Mouse (Mus musculus) hindbrain, embryonic 10.5 days (tissue): ENCODE data around the gene Gm6309. TPM values are rescaled to one million over a fixed set of nuclear protein-coding genes. Genes with fewer than 3 reads are reported as not detected.
"Not testable (repeated sequence)": the region's sequence is repeated elsewhere in the genome, so short reads cannot be mapped to it uniquely, and the experiment has no call there.

Experiments used
- DNase-seq: peaks from one replicate; pipeline ENCODE4 v3.0.0-alpha.2; 2017; ENCODE audit warnings: low spot score
- H3K27ac ChIP-seq: fragments of 300-500 bp; sonication (generic); 2 replicates; pipeline ENCODE4 v1.5.1; 2016; ENCODE audit warnings: mild to moderate bottlenecking, moderate library complexity
- H3K27me3 ChIP-seq: fragments of 300-500 bp; sonication (generic); 2 replicates; pipeline ENCODE4 v1.6.1; 2016; ENCODE audit warnings: mild to moderate bottlenecking; ENCODE audit not compliant: poor library complexity, insufficient read depth, severe bottlenecking
- H3K36me3 ChIP-seq: fragments of 300-500 bp; sonication (generic); 2 replicates; pipeline ENCODE4 v1.6.1; 2016; ENCODE audit warnings: mild to moderate bottlenecking, moderate library complexity
- H3K4me1 ChIP-seq: fragments of 300-500 bp; sonication (generic); replicated peaks from 2 replicates; pipeline ENCODE4 v1.6.1; 2016; ENCODE audit warnings: mild to moderate bottlenecking
- H3K4me3 ChIP-seq: fragments of 300-500 bp; sonication (generic); 2 replicates; pipeline ENCODE4 v1.5.1; 2016; ENCODE audit warnings: mild to moderate bottlenecking, moderate library complexity
- H3K9me3 ChIP-seq: fragments of 300-500 bp; sonication (generic); 2 replicates; pipeline ENCODE4 v1.6.1; 2016; ENCODE audit warnings: mild to moderate bottlenecking, moderate library complexity
- WGBS: fragments of 180-500 bp; shearing (Covaris S2); methylation state at CpG from one replicate; pipeline ENCODE4 v1.1.7; 2016; 5-methylcytosine and 5-hydroxymethylcytosine counted together
- polyA plus RNA-seq: library from polyadenylated mRNA; unstranded; fragments of >200 nt; fragmentation: Nextera tagmentation; extraction: Ambion mirVana; gene quantifications from 2 replicates; pipeline ENCODE4 v1.2.1, GENCODE M21; 2016

The Gm6309 gene
- polyA plus RNA-seq: not detected in 2 replicates

GRCm38 (mm10) chr5:146170621-146171020 lies at the start of gene Gm6309:
Gene Gm6309, minus strand, starts transcription at chr5:146170721.
- DNase-seq, H3K36me3 ChIP-seq: not testable (repeated sequence)

GRCm38 (mm10) chr5:146205537-146205936 lies 35.0 kb upstream of the Gm6309 start:
- no peak overlapping the region for H3K4me3 ChIP-seq
- peaks cover 22% of the 10 kb centered on the region; the same call in 1 of the 2 replicates for H3K9me3 ChIP-seq
- no peaks in the 10 kb centered on the region for H3K27me3 ChIP-seq
- peaks cover 98% of the 10 kb centered on the region for H3K36me3 ChIP-seq
- DNase-seq: no peak
- no peaks in the 10 kb centered on the region for H3K4me1 ChIP-seq
- 97% methylated on average over 5 of the region's 5 CpGs for WGBS
- no peak overlapping the region for H3K27ac ChIP-seq

More at GRCm38 (mm10) chr5:146170621-146171020, at the start of gene Gm6309:
- not testable (repeated sequence) for H3K27me3 ChIP-seq, H3K27ac ChIP-seq, H3K4me1 ChIP-seq, H3K4me3 ChIP-seq
- H3K9me3 ChIP-seq: peaks cover 32% of the 10 kb centered on the region
- 79% methylated on average over 2 of the region's 2 CpGs for WGBS

- DNase-seq: no peak
- no peaks in the 10 kb centered on the region for H3K27me3 ChIP-seq
- no peak overlapping the region for H3K27ac ChIP-seq
- no peaks in the 10 kb centered on the region for H3K4me1 ChIP-seq
- peaks cover 23% of the 10 kb centered on the region; the same call in 1 of the 2 replicates for H3K9me3 ChIP-seq
- peaks cover 83% of the 10 kb centered on the region for H3K36me3 ChIP-seq
- H3K4me3 ChIP-seq: no peak overlapping the region
- 81% methylated on average over 2 of the region's 2 CpGs for WGBS
Observed at GRCm38 (mm10) chr5:146203921-146204320, 33.4 kb upstream of the Gm6309 start.

GRCm38 (mm10) chr5:146200580-146200979 lies 30.1 kb upstream of the Gm6309 start:
- Histone ChIP-seq H3K4me3 (no peak overlapping the region), H3K27ac (no peak overlapping the region), H3K9me3 (peaks cover 23% of the 10 kb centered on the region; the same call in 1 of the 2 replicates), H3K36me3 (peaks cover 53% of the 10 kb centered on the region), H3K4me1 (no peaks in the 10 kb centered on the region), H3K27me3 (no peaks in the 10 kb centered on the region)
- no peak for DNase-seq
- 96% methylated on average over 6 of the region's 6 CpGs for WGBS

GRCm38 (mm10) chr5:146199540-146199939 lies 29.0 kb upstream of the Gm6309 start:
- WGBS: 81% methylated on average over 2 of the region's 2 CpGs
- no peak for DNase-seq
- H3K36me3 ChIP-seq: peaks cover 42% of the 10 kb centered on the region
- no peak overlapping the region for H3K4me3 ChIP-seq
- peaks cover 23% of the 10 kb centered on the region; the same call in 1 of the 2 replicates for H3K9me3 ChIP-seq
- no peaks in the 10 kb centered on the region for H3K27me3 ChIP-seq
- H3K4me1 ChIP-seq: no peaks in the 10 kb centered on the region
- H3K27ac ChIP-seq: no peak overlapping the region

GRCm38 (mm10) chr5:146199073-146199472 lies 28.6 kb upstream of the Gm6309 start:
- H3K4me3 ChIP-seq: no peak overlapping the region
- peaks cover 38% of the 10 kb centered on the region for H3K36me3 ChIP-seq
- DNase-seq: no peak
- H3K4me1 ChIP-seq: no peaks in the 10 kb centered on the region
- H3K9me3 ChIP-seq: peaks cover 23% of the 10 kb centered on the region; the same call in 1 of the 2 replicates
- H3K27ac ChIP-seq: no peak overlapping the region
- no peaks in the 10 kb centered on the region for H3K27me3 ChIP-seq

GRCm38 (mm10) chr5:146193360-146193759 lies 22.8 kb upstream of the Gm6309 start:
- 85% methylated on average over 8 of the region's 8 CpGs for WGBS
- DNase-seq: no peak
- H3K9me3 ChIP-seq: no peaks in the 10 kb centered on the region; the same call in 1 of the 2 replicates
- H3K27ac ChIP-seq: no peak overlapping the region
- 0 out of 2 replicates have a peak, but pooled peaks cover 3% of the 10 kb centered on the region for H3K36me3 ChIP-seq
- H3K4me3 ChIP-seq: no peak overlapping the region
- no peaks in the 10 kb centered on the region for H3K4me1 ChIP-seq
- H3K27me3 ChIP-seq: no peaks in the 10 kb centered on the region

- Histone ChIP-seq H3K4me1 (no peaks in the 10 kb centered on the region), H3K9me3 (no peaks in the 10 kb centered on the region; the same call in 1 of the 2 replicates), H3K27me3 (no peaks in the 10 kb centered on the region), H3K36me3 (no peaks in the 10 kb centered on the region), H3K4me3 (no peak overlapping the region), H3K27ac (no peak overlapping the region)
- 53% methylated on average over 3 of the region's 3 CpGs for WGBS
- no peak for DNase-seq
Observed at GRCm38 (mm10) chr5:146190501-146191269, 20.2 kb upstream of the Gm6309 start.

- WGBS: 75% methylated on average over 4 of the region's 4 CpGs
- H3K27ac ChIP-seq: no peak overlapping the region
- no peak for DNase-seq
- H3K27me3 ChIP-seq: no peaks in the 10 kb centered on the region
- peaks cover 3% of the 10 kb centered on the region; the same call in 1 of the 2 replicates for H3K9me3 ChIP-seq
- no peak overlapping the region for H3K4me3 ChIP-seq
- no peaks in the 10 kb centered on the region for H3K36me3 ChIP-seq
- H3K4me1 ChIP-seq: no peaks in the 10 kb centered on the region
Observed at GRCm38 (mm10) chr5:146190093-146190492, 19.6 kb upstream of the Gm6309 start.

GRCm38 (mm10) chr5:146188712-146189111 lies 18.2 kb upstream of the Gm6309 start:
- H3K27ac ChIP-seq: no peak overlapping the region
- no peaks in the 10 kb centered on the region for H3K4me1 ChIP-seq
- whole genome bisulfite sequencing: 88% methylated on average over 7 of the region's 7 CpGs
- no peak for DNase-seq
- no peak overlapping the region for H3K4me3 ChIP-seq
- peaks cover 12% of the 10 kb centered on the region for H3K9me3 ChIP-seq
- no peaks in the 10 kb centered on the region for H3K36me3 ChIP-seq
- H3K27me3 ChIP-seq: no peaks in the 10 kb centered on the region

- H3K36me3 ChIP-seq: no peaks in the 10 kb centered on the region
- peaks cover 18% of the 10 kb centered on the region for H3K9me3 ChIP-seq
- H3K27ac ChIP-seq: no peak overlapping the region
- no peaks in the 10 kb centered on the region for H3K4me1 ChIP-seq
- no peak overlapping the region for H3K4me3 ChIP-seq
- 84% methylated on average over 1 of the region's 1 CpGs for WGBS
- no peak for DNase-seq
- H3K27me3 ChIP-seq: no peaks in the 10 kb centered on the region
Observed at GRCm38 (mm10) chr5:146188144-146188543, 17.6 kb upstream of the Gm6309 start.

GRCm38 (mm10) chr5:146187441-146187840 lies 16.9 kb upstream of the Gm6309 start:
- H3K4me1 ChIP-seq, H3K27ac ChIP-seq, H3K4me3 ChIP-seq, H3K36me3 ChIP-seq, H3K27me3 ChIP-seq: not testable (repeated sequence)
- DNase-seq: peak; percentile 27
- H3K9me3 ChIP-seq: peaks cover 22% of the 10 kb centered on the region
- 32% methylated on average over 5 of the region's 5 CpGs for WGBS

GRCm38 (mm10) chr5:146185204-146185603 lies 14.7 kb upstream of the Gm6309 start, which contains the start of gene 1700001J03Rik:
Gene 1700001J03Rik, minus strand, starts transcription at chr5:146185304.
- not testable (repeated sequence) for DNase-seq, H3K27me3 ChIP-seq, H3K27ac ChIP-seq, H3K4me1 ChIP-seq, H3K4me3 ChIP-seq, H3K36me3 ChIP-seq
- 85% methylated on average over 4 of the region's 4 CpGs for WGBS
- peaks cover 36% of the 10 kb centered on the region for H3K9me3 ChIP-seq
